Mouse (Mus musculus): ENCODE results near the gene Qsox2. TPM values are rescaled to one million over a fixed set of nuclear protein-coding genes. Genes with fewer than 3 reads are reported as not detected.

The Qsox2 gene
- polyA plus RNA-seq, 1 experiment from 2014 or later, result 10.7 TPM

DNA sequence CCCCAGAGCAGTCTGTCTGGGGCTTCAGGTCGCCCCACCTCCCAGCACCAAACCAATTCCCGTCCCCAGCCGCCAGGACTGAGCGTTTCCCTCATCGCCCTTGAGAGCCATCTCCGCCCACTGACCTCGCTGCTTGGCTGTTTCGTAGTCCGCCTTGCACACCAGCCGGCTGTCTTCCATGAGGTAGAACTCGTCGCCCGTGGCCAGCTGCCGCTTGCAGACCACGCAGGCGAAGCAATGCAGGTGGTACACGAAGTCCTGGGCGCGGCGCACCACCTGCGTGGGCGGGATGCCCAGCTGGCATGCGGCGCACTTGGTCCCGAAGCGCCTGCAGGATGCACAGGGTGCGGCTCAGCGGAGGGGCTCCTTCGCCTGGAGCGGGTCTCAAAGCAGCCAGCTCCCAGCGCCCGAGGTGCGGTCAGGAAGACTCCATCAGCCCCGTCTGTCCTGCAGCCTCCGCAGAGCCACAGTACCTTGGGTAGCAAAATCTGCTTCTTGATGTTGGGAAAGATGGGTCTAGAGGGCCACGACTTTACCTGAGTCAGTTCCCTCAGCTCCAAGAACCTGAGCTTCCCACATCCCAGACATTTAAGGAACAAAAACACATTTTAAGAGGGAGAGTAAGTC is 34.4 kb downstream of the Qsox2 start:
- peaks cover 57% of the 10 kb centered on the region for H3K27me3 ChIP-seq (ENCODE audit: control insufficient read depth, insufficient read depth, low read length)
- no peak overlapping the region for H3K9ac ChIP-seq (ENCODE audit: low read length)
- no peak overlapping the region for H3K4me2 ChIP-seq (replicated peaks; ENCODE audit: low read depth)
- no peaks in the 10 kb centered on the region for H3K4me1 ChIP-seq (replicated peaks; ENCODE audit: control insufficient read depth, insufficient read depth)
- WGBS, result 1% methylated on average over 36 of the region's 36 CpGs
- DNase-seq (ENCODE audit: low spot score) (no peak), ATAC-seq (ENCODE audit: low FRiP score, low TSS enrichment) (no peak)
- no peak overlapping the region for H3K4me3 ChIP-seq (ENCODE audit: low read depth, low read length)
- H3K36me3 ChIP-seq (ENCODE audit: control insufficient read depth, insufficient read depth, low read length), result no peaks in the 10 kb centered on the region
- TF ChIP-seq EP300 (optimal IDR thresholded peaks at IDR 0.05), result no peak
- TF ChIP-seq CTCF (IDR thresholded peaks at IDR 0.05; ENCODE audit: low read depth), result no peak
- H3K9me3 ChIP-seq (ENCODE audit: control insufficient read depth, low read length), result no peaks in the 10 kb centered on the region
- no peak overlapping the region for H3K27ac ChIP-seq (replicated peaks)

DNA sequence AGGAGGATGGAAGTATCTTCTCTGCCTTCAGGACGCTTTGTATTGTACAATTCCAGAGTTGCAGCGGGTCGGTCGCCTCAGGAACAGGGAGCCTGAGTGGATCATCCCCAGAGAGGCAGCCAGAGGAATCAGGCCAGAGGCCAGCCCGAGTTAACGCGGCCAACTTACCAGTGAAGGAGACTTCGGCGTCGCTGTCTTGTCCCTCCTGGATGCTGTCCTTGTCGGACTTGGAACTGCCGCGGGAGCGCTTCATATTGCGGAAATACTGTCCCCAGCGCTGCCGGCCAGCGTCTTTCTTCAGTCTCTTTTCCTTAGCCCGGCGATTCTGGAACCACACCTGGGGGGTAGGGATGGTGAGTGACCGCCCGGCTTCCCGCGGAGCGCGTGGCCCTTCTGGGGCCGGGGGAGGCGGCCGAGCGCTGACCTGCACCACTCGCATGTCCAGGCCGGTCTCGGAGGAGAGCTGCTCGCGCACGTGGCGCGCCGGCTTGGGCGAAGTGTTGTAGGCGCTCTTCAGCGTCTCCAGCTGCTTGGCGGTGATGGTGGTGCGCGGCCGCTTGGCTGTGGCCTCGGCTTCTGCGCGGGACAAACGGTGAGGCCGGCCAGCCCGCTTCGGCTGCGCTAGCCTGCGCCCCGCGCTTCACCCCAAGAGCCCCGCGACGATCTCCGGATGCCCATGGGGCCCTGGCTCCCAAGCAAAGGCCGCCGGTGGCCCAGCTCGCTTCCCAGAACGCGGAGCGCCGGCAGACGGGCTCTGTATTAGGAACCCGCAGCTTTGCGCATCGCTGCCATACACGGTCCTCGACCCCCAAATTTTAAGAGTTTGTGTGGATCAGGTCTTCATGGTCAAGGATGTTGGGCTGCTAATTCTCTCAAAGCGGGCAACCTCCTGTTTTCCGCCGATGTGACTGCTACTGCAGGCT is 35.1 kb downstream of the Qsox2 start:
- peak overlapping the region; percentile 2; the same call in 1 of the 2 replicates for H3K4me3 ChIP-seq (ENCODE audit: low read depth, low read length)
- no peak overlapping the region for H3K27ac ChIP-seq (replicated peaks)
- DNase-seq (ENCODE audit: low spot score) (no peak), ATAC-seq (ENCODE audit: low FRiP score, low TSS enrichment) (no peak)
- no peak overlapping the region for H3K9ac ChIP-seq (ENCODE audit: low read length)
- TF ChIP-seq CTCF (IDR thresholded peaks at IDR 0.05; ENCODE audit: low read depth), result no peak
- TF ChIP-seq EP300 (optimal IDR thresholded peaks at IDR 0.05), result no peak
- H3K36me3 ChIP-seq (ENCODE audit: control insufficient read depth, insufficient read depth, low read length), result no peaks in the 10 kb centered on the region
- H3K9me3 ChIP-seq (ENCODE audit: control insufficient read depth, low read length), result no peaks in the 10 kb centered on the region
- H3K4me1 ChIP-seq (replicated peaks; ENCODE audit: control insufficient read depth, insufficient read depth), result no peaks in the 10 kb centered on the region
- peaks cover 54% of the 10 kb centered on the region for H3K27me3 ChIP-seq (ENCODE audit: control insufficient read depth, insufficient read depth, low read length)
- under 1% methylated on average over 75 of the region's 77 CpGs for WGBS
- no peak overlapping the region for H3K4me2 ChIP-seq (replicated peaks; ENCODE audit: low read depth)

DNA sequence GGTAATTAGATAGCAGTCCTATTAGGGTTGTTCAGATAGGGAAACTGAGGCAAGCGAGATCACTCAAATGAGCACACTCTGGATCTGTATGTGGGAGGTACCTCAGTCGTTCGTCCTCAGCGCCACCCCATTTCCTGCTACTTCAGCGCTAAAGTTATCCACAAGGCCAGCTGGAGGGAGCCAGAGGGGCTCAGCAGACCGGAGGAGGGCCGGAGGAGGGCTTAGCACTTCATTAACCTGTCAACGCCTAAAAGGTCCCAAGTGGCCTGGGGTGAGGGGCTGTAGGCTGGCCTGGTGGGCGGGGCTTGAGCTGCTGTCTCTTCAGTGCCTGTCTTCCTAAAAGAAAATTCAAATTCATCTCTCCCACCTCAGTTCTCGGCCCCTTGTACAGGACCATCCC is 38.8 kb downstream of the Qsox2 start:
- Histone ChIP-seq H3K9ac (ENCODE audit: low read length) (no peak overlapping the region), H3K4me2 (replicated peaks; ENCODE audit: low read depth) (no peak overlapping the region), H3K27ac (replicated peaks) (no peak overlapping the region), H3K36me3 (ENCODE audit: control insufficient read depth, insufficient read depth, low read length) (no peaks in the 10 kb centered on the region), H3K4me1 (replicated peaks; ENCODE audit: control insufficient read depth, insufficient read depth) (no peaks in the 10 kb centered on the region), H3K4me3 (ENCODE audit: low read depth, low read length) (no peak overlapping the region), H3K27me3 (ENCODE audit: control insufficient read depth, insufficient read depth, low read length) (peaks cover 33% of the 10 kb centered on the region), H3K9me3 (ENCODE audit: control insufficient read depth, low read length) (no peaks in the 10 kb centered on the region)
- ATAC-seq (ENCODE audit: low FRiP score, low TSS enrichment) (no peak), DNase-seq (ENCODE audit: low spot score) (no peak)
- no peak for TF ChIP-seq CTCF (IDR thresholded peaks at IDR 0.05; ENCODE audit: low read depth)
- WGBS, result 0% methylated on average over 10 of the region's 10 CpGs

DNA sequence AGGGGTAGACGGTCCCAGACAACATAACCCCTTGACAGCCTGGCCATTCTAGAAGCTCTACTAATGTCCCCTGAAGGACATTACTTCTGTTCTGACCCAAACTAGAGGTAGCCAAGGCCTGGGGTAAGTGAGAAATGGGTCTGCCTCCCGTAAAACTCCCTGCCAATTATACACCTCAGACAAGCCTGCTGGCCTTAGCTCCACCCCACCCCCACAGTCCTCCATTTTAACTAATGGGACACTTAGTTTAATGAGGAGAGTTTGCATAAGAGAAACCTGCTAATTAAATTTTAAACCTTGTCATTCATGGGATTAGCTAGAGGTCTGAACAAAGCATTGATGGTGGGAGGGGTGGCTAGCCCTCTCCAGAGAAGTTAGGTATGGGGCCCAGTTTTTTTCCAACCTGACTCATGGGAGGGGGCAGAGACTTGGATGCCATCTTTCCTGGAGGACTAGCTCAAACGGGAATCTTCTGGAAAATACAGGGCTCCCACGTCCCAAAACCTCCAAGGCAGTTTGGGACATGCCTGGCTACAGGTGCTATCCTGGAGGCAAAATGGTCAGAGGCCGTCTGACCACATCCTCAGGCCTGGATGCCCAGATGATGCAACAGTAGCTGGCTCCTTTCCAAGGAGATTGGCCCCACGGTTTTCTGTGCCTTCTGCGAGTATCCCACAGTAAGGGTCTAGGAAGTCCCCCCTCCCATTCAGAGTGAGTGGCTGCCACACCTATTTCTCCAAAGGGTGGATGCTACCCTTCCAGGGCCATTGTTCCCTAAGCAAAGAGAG is 42.6 kb downstream of the Qsox2 start:
- WGBS, result 40% methylated on average over 7 of the region's 7 CpGs
- DNase-seq (ENCODE audit: low spot score) (no peak), ATAC-seq (ENCODE audit: low FRiP score, low TSS enrichment) (no peak)
- no peaks in the 10 kb centered on the region for H3K9me3 ChIP-seq (ENCODE audit: control insufficient read depth, low read length)
- no peak overlapping the region for H3K27ac ChIP-seq (replicated peaks)
- no peaks in the 10 kb centered on the region for H3K36me3 ChIP-seq (ENCODE audit: control insufficient read depth, insufficient read depth, low read length)
- H3K4me2 ChIP-seq (replicated peaks; ENCODE audit: low read depth), result no peak overlapping the region
- TF ChIP-seq CTCF (IDR thresholded peaks at IDR 0.05; ENCODE audit: low read depth), result no peak
- TF ChIP-seq EP300 (optimal IDR thresholded peaks at IDR 0.05), result no peak
- H3K4me3 ChIP-seq (ENCODE audit: low read depth, low read length), result no peak overlapping the region
- H3K4me1 ChIP-seq (replicated peaks; ENCODE audit: control insufficient read depth, insufficient read depth), result no peaks in the 10 kb centered on the region
- peaks cover 5% of the 10 kb centered on the region; the same call in 1 of the 2 replicates for H3K27me3 ChIP-seq (ENCODE audit: control insufficient read depth, insufficient read depth, low read length)
- no peak overlapping the region for H3K9ac ChIP-seq (ENCODE audit: low read length)

DNA sequence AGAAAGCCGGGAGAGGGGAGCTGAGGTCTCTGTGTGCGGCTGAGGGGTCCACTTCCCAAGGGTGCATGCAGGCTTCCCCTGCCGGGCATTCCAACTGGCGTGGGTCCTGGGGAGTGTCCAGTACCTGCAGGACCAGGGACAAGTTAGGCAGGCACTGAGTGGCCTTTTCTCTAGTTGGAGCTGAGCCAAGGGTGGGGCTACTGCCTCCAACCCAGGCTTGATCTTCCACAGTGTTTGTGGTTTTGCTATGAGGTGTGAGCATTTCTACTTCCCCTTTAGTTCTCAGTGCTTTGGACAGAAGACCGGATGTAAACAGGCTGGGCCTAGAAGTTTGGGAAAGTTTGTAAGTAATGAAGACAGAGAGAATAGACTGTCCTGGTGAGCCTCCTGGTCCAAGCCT is 48.8 kb downstream of the Qsox2 start:
- Histone ChIP-seq H3K4me2 (replicated peaks; ENCODE audit: low read depth) (no peak overlapping the region), H3K4me1 (replicated peaks; ENCODE audit: control insufficient read depth, insufficient read depth) (no peaks in the 10 kb centered on the region), H3K27ac (replicated peaks) (peak overlapping the region; percentile 56; the same call in 1 of the 2 replicates), H3K9ac (ENCODE audit: low read length) (no peak overlapping the region), H3K9me3 (ENCODE audit: control insufficient read depth, low read length) (no peaks in the 10 kb centered on the region), H3K4me3 (ENCODE audit: low read depth, low read length) (no peak overlapping the region), H3K27me3 (ENCODE audit: control insufficient read depth, insufficient read depth, low read length) (no peaks in the 10 kb centered on the region), H3K36me3 (ENCODE audit: control insufficient read depth, insufficient read depth, low read length) (no peaks in the 10 kb centered on the region)
- ATAC-seq (ENCODE audit: low FRiP score, low TSS enrichment) (peak; percentile 88), DNase-seq (ENCODE audit: low spot score) (peak; percentile 89)
- TF ChIP-seq EP300 (optimal IDR thresholded peaks at IDR 0.05) (no peak), CTCF (IDR thresholded peaks at IDR 0.05; ENCODE audit: low read depth) (no peak)
- WGBS, result 52% methylated on average over 5 of the region's 5 CpGs
